Mouse (Mus musculus): ENCODE results near the gene C2. TPM values are rescaled to one million over a fixed set of nuclear protein-coding genes. Genes with fewer than 3 reads are reported as not detected.
A peak's percentile ranks its signal among the peaks of the same experiment; 100 is the strongest.

Gene C2
- polyA plus RNA-seq, 1 experiment from 2014 or later: 1.5 TPM

DNA sequence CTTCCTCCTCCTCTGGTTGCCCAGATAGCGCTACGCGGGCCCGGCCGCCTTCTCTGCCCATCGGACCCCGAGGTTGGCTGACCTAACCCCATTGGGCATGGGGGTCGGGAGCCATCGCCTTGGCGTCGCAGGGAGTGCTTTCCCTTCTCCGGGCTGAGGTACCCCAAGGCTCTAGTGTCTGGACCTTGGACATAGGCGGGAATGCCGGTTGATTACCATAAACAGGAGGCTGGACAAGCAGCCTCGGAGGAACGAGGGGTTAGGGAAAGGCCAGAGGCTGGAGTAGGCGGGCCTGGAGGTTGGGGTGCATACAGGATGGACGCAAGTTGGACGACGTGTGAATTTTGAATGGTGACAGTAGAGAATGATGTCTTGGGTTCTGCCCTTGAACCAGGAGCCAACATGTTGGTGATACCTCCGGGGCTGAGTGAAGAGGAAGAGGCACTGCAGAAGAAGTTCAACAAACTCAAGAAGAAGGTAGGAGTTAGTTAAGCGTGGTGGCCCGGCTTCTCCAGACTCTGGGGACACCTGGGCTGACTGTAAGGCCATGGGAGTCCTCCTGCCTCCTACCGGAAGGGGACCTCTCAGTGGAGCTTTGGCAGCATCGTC is 47.4 kb downstream of the C2 start:
- WGBS: 2% methylated on average over 24 of the region's 25 CpGs
- ATAC-seq (ENCODE audit: low read depth): no peak; the same call in 1 of the 2 replicates
- H3K27ac ChIP-seq (ENCODE audit: low read depth, low read length): peak overlapping the region; percentile 48; the same call in 1 of the 2 replicates

DNA sequence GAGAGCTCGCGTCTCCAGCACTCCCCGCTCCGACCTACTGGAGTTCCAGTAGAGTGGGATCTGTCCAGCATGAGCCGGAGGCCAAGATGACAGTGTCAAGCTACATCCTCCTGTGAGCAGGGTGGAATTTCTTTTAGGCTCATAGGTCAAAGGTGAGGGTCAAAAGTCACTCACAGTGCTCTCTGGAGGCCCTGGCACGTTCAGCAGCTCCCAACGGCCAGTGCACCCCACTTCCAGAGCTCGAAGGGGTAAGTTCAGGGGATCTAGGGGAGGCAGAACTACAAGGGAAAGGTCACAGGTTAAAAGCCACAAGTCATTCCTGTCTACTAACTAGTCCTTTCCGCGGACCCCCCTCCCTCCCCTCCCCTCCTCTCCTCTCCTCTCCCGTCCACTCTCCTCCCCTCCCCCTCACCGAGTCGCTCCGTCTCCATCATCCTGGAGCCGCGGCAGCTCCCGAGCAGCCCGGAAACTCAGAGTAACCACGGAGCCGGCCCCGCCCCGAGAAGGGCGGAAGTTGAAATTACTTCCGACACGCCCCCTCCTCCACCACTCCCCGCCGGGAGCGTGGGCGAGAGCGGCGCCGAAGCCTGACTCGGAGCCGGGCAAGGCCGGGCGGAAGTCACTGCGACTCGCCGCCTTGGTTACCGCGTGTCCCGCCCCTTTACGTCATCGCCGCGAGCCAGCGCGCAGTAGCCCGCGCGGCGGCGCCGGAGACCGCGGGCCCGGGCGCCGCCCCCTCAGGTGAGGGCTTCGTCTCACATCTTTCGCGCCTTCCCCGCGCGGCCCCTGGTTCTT is 48.1 kb downstream of the C2 start, which contains the start of the genes Skiv2l and Nelfe:
Skiv2l (minus strand) TSS at position 489 of the 795 bp plus-strand sequence.
Nelfe (plus strand) TSS at position 670 of the 795 bp plus-strand sequence.
- Histone ChIP-seq H3K36me3 (ENCODE audit: control insufficient read depth, insufficient read depth, low read length) (peaks cover 40% of the 10 kb centered on the region), H3K27me3 (ENCODE audit: control insufficient read depth, insufficient read depth, low read length) (no peaks in the 10 kb centered on the region), H3K27ac (ENCODE audit: low read depth, low read length) (peak within 1 kb of the TSS; percentile 48; the same call in 1 of the 2 replicates), H3K4me3 (ENCODE audit: low read depth, low read length) (peak within 1 kb of the TSS; percentile 95), H3K9me3 (ENCODE audit: control insufficient read depth, low read length) (no peaks in the 10 kb centered on the region), H3K9ac (replicated peaks; ENCODE audit: low read depth, low read length) (peak within 1 kb of the TSS; percentile 86), H3K4me2 (ENCODE audit: low read depth, low read length) (peak within 1 kb of the TSS; percentile 96), H3K4me1 (ENCODE audit: control insufficient read depth, insufficient read depth, low read length) (peaks cover 18% of the 10 kb centered on the region)
- ATAC-seq (ENCODE audit: low read depth): peak; percentile 97
- under 1% methylated on average over 63 of the region's 65 CpGs for WGBS

More for the DNA sequence above, 47.4 kb downstream of the C2 start:
- Histone ChIP-seq H3K27me3 (ENCODE audit: control insufficient read depth, insufficient read depth, low read length) (no peaks in the 10 kb centered on the region), H3K4me2 (ENCODE audit: low read depth, low read length) (peak overlapping the region; percentile 96), H3K9ac (replicated peaks; ENCODE audit: low read depth, low read length) (peak overlapping the region; percentile 86), H3K36me3 (ENCODE audit: control insufficient read depth, insufficient read depth, low read length) (peaks cover 33% of the 10 kb centered on the region), H3K4me1 (ENCODE audit: control insufficient read depth, insufficient read depth, low read length) (peaks cover 18% of the 10 kb centered on the region), H3K4me3 (ENCODE audit: low read depth, low read length) (peak overlapping the region; percentile 95), H3K9me3 (ENCODE audit: control insufficient read depth, low read length) (no peaks in the 10 kb centered on the region)

DNA sequence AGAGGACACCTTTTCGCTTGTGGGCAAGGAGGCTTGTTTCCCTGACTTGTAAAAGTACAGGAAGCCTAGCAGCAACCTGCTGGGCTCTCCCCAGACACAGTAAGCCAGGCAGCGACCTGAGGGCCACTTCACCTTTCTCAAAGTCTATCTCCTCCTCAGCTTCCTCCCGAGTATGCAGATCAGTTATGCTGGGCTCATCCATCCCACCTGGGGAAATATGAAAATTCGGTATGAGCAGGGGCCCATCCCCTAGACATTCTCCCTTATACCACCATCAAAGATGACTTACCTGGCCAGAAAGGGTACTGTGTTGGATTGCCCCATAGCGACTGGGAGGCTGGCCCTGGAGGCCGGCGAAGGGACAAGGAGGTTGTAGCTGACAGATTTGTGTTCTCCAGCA is 50.5 kb downstream of the C2 start:
- H3K27ac ChIP-seq (ENCODE audit: low read depth, low read length): no peak overlapping the region
- H3K4me1 ChIP-seq (ENCODE audit: control insufficient read depth, insufficient read depth, low read length): peaks cover 18% of the 10 kb centered on the region
- H3K4me3 ChIP-seq (ENCODE audit: low read depth, low read length): no peak overlapping the region
- no peak for ATAC-seq (ENCODE audit: low read depth)
- H3K27me3 ChIP-seq (ENCODE audit: control insufficient read depth, insufficient read depth, low read length): no peaks in the 10 kb centered on the region
- H3K4me2 ChIP-seq (ENCODE audit: low read depth, low read length): no peak overlapping the region
- no peak overlapping the region for H3K9ac ChIP-seq (replicated peaks; ENCODE audit: low read depth, low read length)
- no peaks in the 10 kb centered on the region for H3K9me3 ChIP-seq (ENCODE audit: control insufficient read depth, low read length)
- peaks cover 44% of the 10 kb centered on the region for H3K36me3 ChIP-seq (ENCODE audit: control insufficient read depth, insufficient read depth, low read length)
- WGBS: 93% methylated on average over 7 of the region's 7 CpGs

DNA sequence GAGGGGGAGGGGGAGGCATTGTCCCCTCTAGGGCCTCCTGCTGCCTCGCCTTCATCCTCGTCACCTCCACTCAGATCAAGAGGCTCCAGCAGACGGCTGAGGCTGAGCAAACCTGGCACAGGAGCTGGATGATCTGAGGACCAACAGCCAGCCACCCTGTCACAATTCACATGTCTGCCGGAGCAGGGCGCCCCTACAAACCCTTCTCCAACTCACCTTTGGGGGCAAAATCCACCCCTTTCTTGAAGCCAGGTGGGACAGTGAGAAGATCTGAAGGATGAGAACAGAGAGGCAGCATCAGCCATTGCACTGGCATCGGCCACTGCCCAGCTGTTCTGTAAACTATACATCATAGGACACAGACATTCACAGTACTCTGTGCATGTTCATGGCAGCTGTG is 50.9 kb downstream of the C2 start:
- 87% methylated on average over 6 of the region's 6 CpGs for WGBS
- H3K4me2 ChIP-seq (ENCODE audit: low read depth, low read length): no peak overlapping the region
- H3K9me3 ChIP-seq (ENCODE audit: control insufficient read depth, low read length): no peaks in the 10 kb centered on the region
- H3K4me3 ChIP-seq (ENCODE audit: low read depth, low read length): no peak overlapping the region
- H3K27ac ChIP-seq (ENCODE audit: low read depth, low read length): no peak overlapping the region
- H3K9ac ChIP-seq (replicated peaks; ENCODE audit: low read depth, low read length): no peak overlapping the region
- H3K4me1 ChIP-seq (ENCODE audit: control insufficient read depth, insufficient read depth, low read length): peaks cover 18% of the 10 kb centered on the region
- no peaks in the 10 kb centered on the region for H3K27me3 ChIP-seq (ENCODE audit: control insufficient read depth, insufficient read depth, low read length)
- H3K36me3 ChIP-seq (ENCODE audit: control insufficient read depth, insufficient read depth, low read length): peaks cover 48% of the 10 kb centered on the region
- ATAC-seq (ENCODE audit: low read depth): no peak

DNA sequence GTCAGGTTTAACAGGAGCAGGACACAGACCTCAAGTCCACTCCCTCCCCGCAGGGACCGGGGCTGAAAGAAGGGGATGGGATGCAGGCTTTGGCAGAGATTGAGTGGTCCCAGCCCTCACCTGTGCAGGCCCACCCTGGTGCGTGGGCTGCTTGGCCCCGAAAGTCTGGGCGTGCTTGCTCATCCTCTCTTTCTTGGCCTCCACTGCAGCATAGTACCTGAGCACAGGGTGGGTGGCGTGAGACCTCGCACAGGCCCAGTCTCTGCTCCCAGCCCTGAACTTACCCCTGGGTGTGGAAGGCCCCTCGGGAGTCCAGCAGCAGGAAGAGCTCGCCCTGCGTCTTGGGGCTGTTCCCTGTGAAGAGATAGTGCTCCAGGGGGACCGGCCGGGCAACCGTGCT is 53.2 kb downstream of the C2 start:
- H3K9ac ChIP-seq (replicated peaks; ENCODE audit: low read depth, low read length): no peak overlapping the region
- 97% methylated on average over 13 of the region's 13 CpGs for WGBS
- peaks cover 6% of the 10 kb centered on the region; the same call in 1 of the 2 replicates for H3K4me1 ChIP-seq (ENCODE audit: control insufficient read depth, insufficient read depth, low read length)
- H3K27ac ChIP-seq (ENCODE audit: low read depth, low read length): no peak overlapping the region
- H3K9me3 ChIP-seq (ENCODE audit: control insufficient read depth, low read length): no peaks in the 10 kb centered on the region
- peaks cover 71% of the 10 kb centered on the region for H3K36me3 ChIP-seq (ENCODE audit: control insufficient read depth, insufficient read depth, low read length)
- no peaks in the 10 kb centered on the region for H3K27me3 ChIP-seq (ENCODE audit: control insufficient read depth, insufficient read depth, low read length)
- no peak overlapping the region for H3K4me3 ChIP-seq (ENCODE audit: low read depth, low read length)
- H3K4me2 ChIP-seq (ENCODE audit: low read depth, low read length): no peak overlapping the region
- ATAC-seq (ENCODE audit: low read depth): no peak

DNA sequence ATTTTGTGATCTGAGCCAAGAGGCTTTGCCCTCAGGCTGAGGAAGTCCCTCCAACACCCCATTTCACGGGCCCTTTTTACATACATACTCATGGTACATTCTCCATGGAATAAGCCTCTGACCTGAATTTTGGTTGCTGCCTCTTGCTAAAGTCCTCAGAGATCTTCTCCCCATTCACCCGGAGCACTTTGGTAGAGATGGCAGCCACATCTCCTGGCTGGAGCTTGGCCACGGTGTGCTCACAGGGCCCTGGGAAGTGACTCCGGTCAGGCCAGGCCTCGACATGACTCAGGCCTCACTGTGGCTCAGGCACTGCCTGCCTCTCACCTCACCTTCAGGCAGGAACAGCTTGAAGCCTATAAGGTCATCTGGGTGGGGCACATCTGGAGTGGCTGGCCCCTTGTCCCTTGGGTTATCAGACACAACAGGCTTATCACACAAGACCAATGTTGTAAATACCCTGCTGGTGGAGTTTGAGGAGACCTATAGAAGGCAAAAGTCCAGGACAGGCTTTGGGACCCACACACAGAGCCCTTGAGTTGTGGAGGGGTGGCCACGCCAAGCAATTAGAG is 57.2 kb downstream of the C2 start:
- Histone ChIP-seq H3K9me3 (ENCODE audit: control insufficient read depth, low read length) (no peaks in the 10 kb centered on the region), H3K27me3 (ENCODE audit: control insufficient read depth, insufficient read depth, low read length) (no peaks in the 10 kb centered on the region), H3K4me3 (ENCODE audit: low read depth, low read length) (no peak overlapping the region), H3K27ac (ENCODE audit: low read depth, low read length) (no peak overlapping the region), H3K4me1 (ENCODE audit: control insufficient read depth, insufficient read depth, low read length) (peaks cover 16% of the 10 kb centered on the region), H3K9ac (replicated peaks; ENCODE audit: low read depth, low read length) (no peak overlapping the region), H3K36me3 (ENCODE audit: control insufficient read depth, insufficient read depth, low read length) (peaks cover 71% of the 10 kb centered on the region), H3K4me2 (ENCODE audit: low read depth, low read length) (no peak overlapping the region)
- 87% methylated on average over 6 of the region's 6 CpGs for WGBS
- ATAC-seq (ENCODE audit: low read depth): no peak

DNA sequence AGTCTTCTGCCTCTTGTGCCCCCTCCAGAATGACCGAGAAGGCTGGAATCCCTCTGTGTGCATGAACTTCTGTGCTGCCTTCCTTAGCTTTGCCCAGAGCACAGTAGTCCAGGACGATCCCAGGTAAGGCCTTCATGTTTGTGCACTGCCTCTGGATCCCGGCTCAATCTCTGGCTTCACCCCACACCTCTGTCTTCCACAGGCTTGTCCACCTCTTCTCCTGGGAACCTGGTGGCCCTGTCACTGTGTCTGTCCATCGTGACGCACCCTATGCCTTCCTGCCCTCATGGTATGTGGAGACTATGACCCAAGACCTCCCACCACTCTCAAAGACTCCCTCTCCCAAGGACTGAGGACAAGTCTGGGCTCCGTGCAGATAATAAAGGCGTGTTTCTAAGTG is 59.3 kb downstream of the C2 start:
- H3K27ac ChIP-seq (ENCODE audit: low read depth, low read length): no peak overlapping the region
- WGBS: 93% methylated on average over 7 of the region's 7 CpGs
- no peak overlapping the region for H3K9ac ChIP-seq (replicated peaks; ENCODE audit: low read depth, low read length)
- no peak overlapping the region for H3K4me3 ChIP-seq (ENCODE audit: low read depth, low read length)
- H3K4me1 ChIP-seq (ENCODE audit: control insufficient read depth, insufficient read depth, low read length): peaks cover 20% of the 10 kb centered on the region
- no peak overlapping the region for H3K4me2 ChIP-seq (ENCODE audit: low read depth, low read length)
- H3K27me3 ChIP-seq (ENCODE audit: control insufficient read depth, insufficient read depth, low read length): no peaks in the 10 kb centered on the region
- no peak for ATAC-seq (ENCODE audit: low read depth)
- H3K9me3 ChIP-seq (ENCODE audit: control insufficient read depth, low read length): no peaks in the 10 kb centered on the region
- H3K36me3 ChIP-seq (ENCODE audit: control insufficient read depth, insufficient read depth, low read length): peaks cover 53% of the 10 kb centered on the region

DNA sequence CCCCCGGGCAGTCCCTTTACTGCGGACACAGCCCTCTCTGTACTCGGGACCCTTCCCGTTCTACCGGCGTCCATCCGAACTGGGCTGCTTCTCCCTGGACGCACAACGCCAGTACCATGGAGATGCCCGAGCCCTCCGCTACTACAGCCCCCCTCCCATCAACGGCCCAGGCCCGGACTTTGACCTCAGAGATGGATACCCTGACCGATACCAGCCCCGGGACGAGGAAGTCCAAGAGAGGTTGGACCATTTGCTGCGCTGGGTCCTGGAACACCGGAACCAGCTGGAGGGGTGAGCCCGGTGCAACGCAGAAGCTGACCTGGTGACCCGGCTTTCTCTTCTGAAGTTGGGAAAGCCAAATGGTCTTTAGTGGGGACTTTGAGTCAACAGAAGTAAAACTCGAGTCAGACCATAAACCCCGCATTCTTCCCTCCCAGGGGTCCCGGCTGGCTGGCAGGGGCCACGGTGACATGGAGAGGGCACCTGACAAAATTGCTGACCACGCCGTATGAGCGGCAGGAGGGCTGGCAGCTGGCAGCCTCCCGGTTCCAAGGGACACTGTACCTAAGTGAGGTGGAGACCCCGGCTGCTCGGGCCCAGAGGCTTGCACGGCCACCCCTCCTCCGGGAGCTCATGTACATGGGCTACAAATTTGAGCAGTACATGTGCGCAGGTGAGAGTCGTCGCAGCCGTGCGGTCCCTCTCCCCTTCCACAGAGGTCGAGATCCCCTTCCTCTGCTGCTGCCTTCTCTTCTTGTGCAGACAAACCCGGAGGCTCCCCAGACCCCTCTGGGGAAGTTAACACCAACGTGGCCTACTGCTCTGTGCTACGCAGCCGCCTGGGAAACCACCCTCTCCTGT is 60.4 kb downstream of the C2 start:
- Histone ChIP-seq H3K4me1 (ENCODE audit: control insufficient read depth, insufficient read depth, low read length) (peaks cover 20% of the 10 kb centered on the region), H3K4me3 (ENCODE audit: low read depth, low read length) (peak overlapping the region; percentile 72), H3K4me2 (ENCODE audit: low read depth, low read length) (peak overlapping the region; percentile 99), H3K9me3 (ENCODE audit: control insufficient read depth, low read length) (no peaks in the 10 kb centered on the region), H3K9ac (replicated peaks; ENCODE audit: low read depth, low read length) (peak overlapping the region; percentile 70), H3K27me3 (ENCODE audit: control insufficient read depth, insufficient read depth, low read length) (no peaks in the 10 kb centered on the region), H3K27ac (ENCODE audit: low read depth, low read length) (peak overlapping the region; percentile 83), H3K36me3 (ENCODE audit: control insufficient read depth, insufficient read depth, low read length) (peaks cover 43% of the 10 kb centered on the region)
- 35% methylated on average over 43 of the region's 43 CpGs for WGBS
- peak; percentile 18; the same call in 1 of the 2 replicates for ATAC-seq (ENCODE audit: low read depth)

All from neural tube, embryonic 14.5 days (tissue).